Mouse (Mus musculus): ENCODE measurements around the gene Zfp354a. TPM values are rescaled to one million over a fixed set of nuclear protein-coding genes. Genes with fewer than 3 reads are reported as not detected.

Zfp354a gene
- polyA plus RNA-seq, 1 experiment from 2014 or later, result 8.6 TPM

DNA sequence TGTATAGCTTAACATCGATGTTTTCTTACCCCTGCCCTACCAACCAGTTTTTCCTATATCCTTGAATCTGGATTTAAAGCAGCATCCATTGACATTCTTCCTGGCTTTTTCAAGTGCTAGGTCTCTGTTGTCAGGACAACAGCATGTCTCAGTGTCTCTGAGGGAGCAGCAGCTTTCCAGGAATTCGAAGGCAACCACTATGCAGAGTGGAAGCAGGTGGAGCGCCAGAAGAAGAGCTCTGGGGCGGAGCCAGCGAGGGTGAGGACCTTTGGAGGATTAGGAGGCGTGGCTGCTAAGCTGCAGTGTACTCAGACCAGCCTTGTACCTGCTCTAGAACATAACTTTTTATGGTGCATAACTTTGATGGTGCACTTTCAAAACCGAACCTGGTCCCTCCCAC lies 25.5 kb downstream of the Zfp354a start:
- Histone ChIP-seq H3K27ac (ENCODE audit: low read depth, low read length) (no peak overlapping the region), H3K9ac (ENCODE audit: low read length) (no peak overlapping the region), H3K4me1 (ENCODE audit: control insufficient read depth, insufficient read depth, low read length) (no peaks in the 10 kb centered on the region), H3K9me3 (ENCODE audit: control insufficient read depth, low read length) (no peaks in the 10 kb centered on the region), H3K4me2 (ENCODE audit: low read depth) (no peak overlapping the region), H3K27me3 (ENCODE audit: control insufficient read depth, insufficient read depth, low read length) (no peaks in the 10 kb centered on the region), H3K4me3 (ENCODE audit: low read depth, low read length) (no peak overlapping the region), H3K36me3 (ENCODE audit: control insufficient read depth, insufficient read depth, low read length) (no peaks in the 10 kb centered on the region)
- ATAC-seq (ENCODE audit: insufficient read depth, low FRiP score, low TSS enrichment), result no peak
- no peak for DNase-seq (ENCODE audit: low spot score)
- 52% methylated on average over 7 of the region's 7 CpGs for WGBS

DNA sequence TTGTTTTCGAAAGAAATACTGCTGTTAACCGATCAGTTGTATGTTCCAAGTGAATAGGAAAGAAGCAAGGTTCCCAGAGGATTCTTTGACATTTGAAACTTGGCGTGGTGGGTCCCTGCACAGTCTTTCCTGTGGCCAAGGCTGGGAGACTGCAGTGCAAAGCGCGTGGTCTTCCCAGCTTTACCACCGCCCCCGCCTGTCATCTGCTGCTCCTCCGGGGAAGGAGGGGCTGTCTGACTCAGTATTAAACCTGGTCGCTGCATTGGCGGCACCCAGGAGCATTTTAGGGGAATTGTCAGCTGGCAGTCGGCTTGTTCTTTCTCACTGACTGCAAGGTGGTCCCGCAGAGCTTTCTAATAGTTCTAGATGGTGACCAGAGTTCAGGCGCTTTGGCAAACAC lies 26.2 kb downstream of the Zfp354a start:
- no peak for ATAC-seq (ENCODE audit: insufficient read depth, low FRiP score, low TSS enrichment)
- Histone ChIP-seq H3K4me1 (ENCODE audit: control insufficient read depth, insufficient read depth, low read length) (no peaks in the 10 kb centered on the region), H3K27me3 (ENCODE audit: control insufficient read depth, insufficient read depth, low read length) (no peaks in the 10 kb centered on the region), H3K4me2 (ENCODE audit: low read depth) (no peak overlapping the region), H3K36me3 (ENCODE audit: control insufficient read depth, insufficient read depth, low read length) (no peaks in the 10 kb centered on the region), H3K9me3 (ENCODE audit: control insufficient read depth, low read length) (no peaks in the 10 kb centered on the region), H3K27ac (ENCODE audit: low read depth, low read length) (no peak overlapping the region), H3K4me3 (ENCODE audit: low read depth, low read length) (no peak overlapping the region), H3K9ac (ENCODE audit: low read length) (no peak overlapping the region)
- DNase-seq (ENCODE audit: low spot score), result no peak
- 67% methylated on average over 13 of the region's 13 CpGs for WGBS

DNA sequence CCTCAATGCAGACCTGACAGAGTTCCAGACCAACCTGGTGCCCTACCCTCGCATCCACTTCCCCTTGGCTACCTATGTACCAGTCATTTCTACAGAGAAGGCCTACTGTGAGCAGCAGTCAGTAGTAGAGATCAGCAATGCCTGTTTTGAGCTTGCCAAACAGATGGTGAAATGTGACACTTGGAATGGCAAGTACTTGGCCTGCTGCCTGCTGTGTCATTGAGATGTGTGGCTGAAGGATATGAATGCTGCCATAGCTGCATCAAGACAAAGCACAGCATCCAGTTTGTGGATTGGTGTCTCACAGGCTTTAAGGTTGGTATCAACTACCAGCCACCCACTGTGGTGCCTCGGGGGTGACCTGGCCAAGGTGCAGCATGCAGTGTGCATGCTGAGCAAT lies 48.2 kb downstream of the Zfp354a start:
- no peak for DNase-seq (ENCODE audit: low spot score)
- Histone ChIP-seq H3K9ac (ENCODE audit: low read length) (no peak overlapping the region), H3K36me3 (ENCODE audit: control insufficient read depth, insufficient read depth, low read length) (no peaks in the 10 kb centered on the region), H3K9me3 (ENCODE audit: control insufficient read depth, low read length) (no peaks in the 10 kb centered on the region), H3K4me3 (ENCODE audit: low read depth, low read length) (no peak overlapping the region), H3K4me1 (ENCODE audit: control insufficient read depth, insufficient read depth, low read length) (no peaks in the 10 kb centered on the region), H3K27me3 (ENCODE audit: control insufficient read depth, insufficient read depth, low read length) (no peaks in the 10 kb centered on the region), H3K27ac (ENCODE audit: low read depth, low read length) (no peak overlapping the region), H3K4me2 (ENCODE audit: low read depth) (no peak overlapping the region)
- 83% methylated on average over 2 of the region's 2 CpGs for WGBS
- no peak for ATAC-seq (ENCODE audit: insufficient read depth, low FRiP score, low TSS enrichment)

DNA sequence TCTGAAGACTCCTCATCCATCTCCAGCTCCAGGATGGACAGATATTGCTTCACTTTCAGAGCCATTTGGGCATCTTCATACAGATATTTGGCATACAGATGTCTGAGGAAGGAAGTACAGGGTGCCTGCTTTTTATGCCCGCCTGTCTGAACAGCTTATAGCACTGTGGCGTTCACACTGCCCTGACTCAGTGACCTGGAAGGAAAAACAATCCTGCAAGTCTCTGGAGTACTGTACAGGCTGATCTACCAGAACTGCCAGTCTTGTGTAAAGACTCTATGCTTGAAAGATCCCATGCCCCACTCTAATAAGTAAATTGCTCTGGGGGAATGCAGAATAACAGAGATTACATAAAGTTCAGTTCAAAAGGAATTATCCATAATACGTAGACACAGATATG lies 51.6 kb downstream of the Zfp354a start:
- H3K27ac ChIP-seq (ENCODE audit: low read depth, low read length), result no peak overlapping the region
- DNase-seq (ENCODE audit: low spot score), result no peak
- no peak for ATAC-seq (ENCODE audit: insufficient read depth, low FRiP score, low TSS enrichment)
- no peaks in the 10 kb centered on the region for H3K9me3 ChIP-seq (ENCODE audit: control insufficient read depth, low read length)
- no peak overlapping the region for H3K4me3 ChIP-seq (ENCODE audit: low read depth, low read length)
- no peaks in the 10 kb centered on the region for H3K27me3 ChIP-seq (ENCODE audit: control insufficient read depth, insufficient read depth, low read length)
- no peak overlapping the region for H3K4me2 ChIP-seq (ENCODE audit: low read depth)
- no peaks in the 10 kb centered on the region for H3K36me3 ChIP-seq (ENCODE audit: control insufficient read depth, insufficient read depth, low read length)
- H3K4me1 ChIP-seq (ENCODE audit: control insufficient read depth, insufficient read depth, low read length), result no peaks in the 10 kb centered on the region
- no peak overlapping the region for H3K9ac ChIP-seq (ENCODE audit: low read length)
- WGBS, result 82% methylated on average over 3 of the region's 3 CpGs

Other genes starting within 250 kb of the Zfp354a start
- 49.0 and 53.8 TPM in 2 replicates for gene Zfp354c, start 231.5 kb upstream of the Zfp354a start, polyA plus RNA-seq (2014; fragmentation: Nextera tagmentation; extraction: Ambion mirVana)
- gene Zfp879, start 217.7 kb upstream of the Zfp354a start, polyA plus RNA-seq (2014; fragmentation: Nextera tagmentation; extraction: Ambion mirVana), result 0.56 and 0.80 TPM in 2 replicates
- gene Grm6, start 208.6 kb upstream of the Zfp354a start, polyA plus RNA-seq (2014; fragmentation: Nextera tagmentation; extraction: Ambion mirVana), result not detected in 2 replicates
- gene Zfp454, start 171.6 kb upstream of the Zfp354a start, polyA plus RNA-seq (2014; fragmentation: Nextera tagmentation; extraction: Ambion mirVana), result 16.0 TPM in 2 replicates
- gene Zfp2, start 143.1 kb upstream of the Zfp354a start, polyA plus RNA-seq (2014; fragmentation: Nextera tagmentation; extraction: Ambion mirVana), result 27.8 and 34.7 TPM in 2 replicates
- gene Zfp354b, start 127.6 kb upstream of the Zfp354a start, polyA plus RNA-seq (2014; fragmentation: Nextera tagmentation; extraction: Ambion mirVana), result 1.4 and 1.6 TPM in 2 replicates
- gene 4933414I15Rik, start 115.5 kb upstream of the Zfp354a start, polyA plus RNA-seq (2014; fragmentation: Nextera tagmentation; extraction: Ambion mirVana), result not detected in 2 replicates
- gene Prop1, start 105.5 kb upstream of the Zfp354a start, polyA plus RNA-seq (2014; fragmentation: Nextera tagmentation; extraction: Ambion mirVana), result not detected in 2 replicates
- gene Olfr1378, start 92.7 kb upstream of the Zfp354a start, polyA plus RNA-seq (2014; fragmentation: Nextera tagmentation; extraction: Ambion mirVana), result not detected in 2 replicates
- gene Olfr1377, start 77.3 kb upstream of the Zfp354a start, polyA plus RNA-seq (2014; fragmentation: Nextera tagmentation; extraction: Ambion mirVana), result not detected in 2 replicates
- gene Olfr51, start 55.7 kb upstream of the Zfp354a start, polyA plus RNA-seq (2014; fragmentation: Nextera tagmentation; extraction: Ambion mirVana), result not detected in 2 replicates
- not detected in 2 replicates for gene Olfr54, start 45.0 kb upstream of the Zfp354a start, polyA plus RNA-seq (2014; fragmentation: Nextera tagmentation; extraction: Ambion mirVana)
- not detected in 2 replicates for gene Olfr1375, start 11.1 kb upstream of the Zfp354a start, polyA plus RNA-seq (2014; fragmentation: Nextera tagmentation; extraction: Ambion mirVana)
- gene Gm12569, start 161.2 kb downstream of the Zfp354a start, polyA plus RNA-seq (2014; fragmentation: Nextera tagmentation; extraction: Ambion mirVana), result not detected in 2 replicates
- 140 and 145 TPM in 2 replicates for gene Clk4, start 202.5 kb downstream of the Zfp354a start, polyA plus RNA-seq (2014; fragmentation: Nextera tagmentation; extraction: Ambion mirVana)
- gene BC049762, start 203.8 kb downstream of the Zfp354a start, polyA plus RNA-seq (2014; fragmentation: Nextera tagmentation; extraction: Ambion mirVana), result 0.45 and 1.4 TPM in 2 replicates
- 9.7 and 10.9 TPM in 2 replicates for gene Col23a1, start 230.7 kb downstream of the Zfp354a start, polyA plus RNA-seq (2014; fragmentation: Nextera tagmentation; extraction: Ambion mirVana)

Measured in neural tube, embryonic 11.5 days (tissue).